Mouse (Mus musculus): ENCODE measurements around the gene Dgki.

Dgki gene

GRCm38 (mm10) chr6:37292068-37292467 lies 7.9 kb downstream of the Dgki start:
- DNase-seq (ENCODE audit: low spot score) = no peak

- DNase-seq (ENCODE audit: low spot score) = no peak
These were observed 8.8 kb downstream of the Dgki start for GRCm38 (mm10) chr6:37291171-37291570.

- DNase-seq (ENCODE audit: low spot score) = no peak
These were observed 9.3 kb downstream of the Dgki start for GRCm38 (mm10) chr6:37290691-37291090.

GRCm38 (mm10) chr6:37286134-37286533 lies 13.8 kb downstream of the Dgki start:
- no peak for DNase-seq (ENCODE audit: low spot score)

- DNase-seq (ENCODE audit: low spot score) = no peak
These were observed 15.1 kb downstream of the Dgki start for GRCm38 (mm10) chr6:37284879-37285278.

GRCm38 (mm10) chr6:37283336-37283735 lies 16.6 kb downstream of the Dgki start:
- no peak for DNase-seq (ENCODE audit: low spot score)

GRCm38 (mm10) chr6:37282659-37283058 lies 17.3 kb downstream of the Dgki start:
- DNase-seq (ENCODE audit: low spot score) = no peak

GRCm38 (mm10) chr6:37276834-37277715 lies 22.9 kb downstream of the Dgki start:
- DNase-seq (ENCODE audit: low spot score) = no peak

GRCm38 (mm10) chr6:37276181-37276580 lies 23.8 kb downstream of the Dgki start:
- no peak for DNase-seq (ENCODE audit: low spot score)

GRCm38 (mm10) chr6:37270905-37271591 lies 28.9 kb downstream of the Dgki start:
- no peak for DNase-seq (ENCODE audit: low spot score)

- no peak for DNase-seq (ENCODE audit: low spot score)
These were observed 31.4 kb downstream of the Dgki start for GRCm38 (mm10) chr6:37268589-37268988.

GRCm38 (mm10) chr6:37267952-37268351 lies 32.0 kb downstream of the Dgki start:
- no peak for DNase-seq (ENCODE audit: low spot score)

GRCm38 (mm10) chr6:37262486-37262885 lies 37.5 kb downstream of the Dgki start:
- DNase-seq (ENCODE audit: low spot score) = no peak

- DNase-seq (ENCODE audit: low spot score) = no peak
These were observed 38.6 kb downstream of the Dgki start for GRCm38 (mm10) chr6:37261236-37261852.

GRCm38 (mm10) chr6:37258662-37259061 lies 41.3 kb downstream of the Dgki start:
- DNase-seq (ENCODE audit: low spot score) = no peak

GRCm38 (mm10) chr6:37254144-37254543 lies 45.8 kb downstream of the Dgki start:
- no peak for DNase-seq (ENCODE audit: low spot score)

- no peak for DNase-seq (ENCODE audit: low spot score)
These were observed 47.4 kb downstream of the Dgki start for GRCm38 (mm10) chr6:37252536-37252935.

- DNase-seq (ENCODE audit: low spot score) = no peak
These were observed 49.3 kb downstream of the Dgki start for GRCm38 (mm10) chr6:37250671-37251070.

GRCm38 (mm10) chr6:37245757-37246156 lies 54.2 kb downstream of the Dgki start:
- no peak for DNase-seq (ENCODE audit: low spot score)

GRCm38 (mm10) chr6:37244074-37244473 lies 55.9 kb downstream of the Dgki start:
- no peak for DNase-seq (ENCODE audit: low spot score)

- DNase-seq (ENCODE audit: low spot score) = no peak
These were observed 57.2 kb downstream of the Dgki start for GRCm38 (mm10) chr6:37242769-37243121.

GRCm38 (mm10) chr6:37242100-37242768 lies 57.8 kb downstream of the Dgki start:
- no peak for DNase-seq (ENCODE audit: low spot score)

All from spleen, adult 12 weeks (tissue).